Mouse (Mus musculus): ENCODE measurements around the gene Shisa7.

- TF ChIP-seq CTCF (IDR thresholded peaks at IDR 0.05; ENCODE audit: extremely low read depth, insufficient read length, insufficient replicate concordance, low read depth, low read length), result no peak
- no peak for TF ChIP-seq POLR2A (IDR thresholded peaks at IDR 0.05; ENCODE audit: low read depth, low read length)
Measured at GRCm38 (mm10) chr7:4793674-4794073, 50.8 kb downstream of the Shisa7 start.

Measured in small intestine, adult 2 months (tissue).